Mouse (Mus musculus) hematopoietic stem cell, adult 5-6 weeks (primary cell): ENCODE data around the gene Pan2. TPM values are rescaled to one million over a fixed set of nuclear protein-coding genes. Genes with fewer than 3 reads are reported as not detected.
"Not testable (repeated sequence)": the region's sequence is repeated elsewhere in the genome, so short reads cannot be mapped to it uniquely, and the experiment has no call there.

Experiments
- ATAC-seq, 2 experiments: fragments of 125-278 bp in 1 of 2; replicated peaks in 1 of 2; 2 replicates each; pipeline ENCODE4 v1.8.0; 2016 to 2017; ENCODE audit warnings: inconsistent platforms in 2 of 2, mild to moderate bottlenecking in 2 of 2, moderate number of reproducible peaks in 2 of 2, low read depth in 1 of 2, moderate TSS enrichment in 1 of 2; ENCODE audit not compliant: low FRiP score in 2 of 2, poor library complexity in 2 of 2, severe bottlenecking in 2 of 2, insufficient read depth in 1 of 2, low TSS enrichment in 1 of 2
- total RNA-seq: library from RNA; stranded (forward); fragments of 172-1452, 232-1000 nt; gene quantifications from 2 replicates; pipeline ENCODE4 v1.2.3, GENCODE M21; 2017

Gene Pan2
- total RNA-seq, result 12.7 and 16.9 TPM in 2 replicates

DNA sequence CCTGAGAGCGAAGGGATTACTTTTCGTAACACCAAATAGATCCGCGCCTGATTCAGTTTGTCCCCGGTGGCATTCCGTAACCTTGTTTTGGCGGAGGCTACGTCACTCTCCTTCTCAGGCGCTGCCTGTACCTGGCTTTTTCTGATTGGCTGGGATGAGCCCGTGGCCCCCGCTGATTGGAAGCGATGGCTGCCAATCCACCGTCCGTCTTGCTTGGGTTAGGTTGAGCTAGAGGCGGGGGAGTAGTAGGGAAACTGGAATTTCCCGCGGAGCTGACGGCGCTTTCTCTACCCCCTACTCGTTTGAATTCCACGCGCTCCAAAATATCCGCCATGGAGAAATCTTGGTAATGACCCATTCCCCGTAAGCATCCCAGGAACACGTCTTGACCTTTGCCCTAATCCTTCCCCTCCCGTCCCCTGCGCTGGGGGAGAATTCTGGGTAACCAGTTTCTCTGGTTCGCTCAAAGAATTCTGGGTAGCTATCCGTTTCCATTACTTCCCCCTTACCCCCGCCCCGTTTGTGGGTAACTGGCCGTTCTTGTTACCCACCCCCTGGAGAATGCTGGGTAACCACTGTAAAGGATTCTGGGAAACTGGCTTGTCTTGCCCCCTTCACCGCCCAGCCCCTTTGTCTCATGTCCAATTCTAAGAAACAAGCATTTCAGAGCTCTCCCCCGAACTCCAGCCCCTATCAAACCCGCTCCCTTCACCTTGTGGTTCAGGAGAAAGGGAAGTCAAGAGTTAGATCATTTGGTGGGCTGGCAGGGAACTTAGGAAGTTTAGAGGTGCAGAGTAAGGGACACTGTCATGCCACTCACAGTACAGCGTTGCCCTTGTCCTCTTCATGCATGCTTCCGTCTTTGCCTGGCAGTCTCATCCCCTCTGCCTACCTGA is at the start of gene Pan2:
Gene Pan2 (plus strand): TSS at position 210 of the 896 bp plus-strand sequence.
- peak; percentile 97 for ATAC-seq

DNA sequence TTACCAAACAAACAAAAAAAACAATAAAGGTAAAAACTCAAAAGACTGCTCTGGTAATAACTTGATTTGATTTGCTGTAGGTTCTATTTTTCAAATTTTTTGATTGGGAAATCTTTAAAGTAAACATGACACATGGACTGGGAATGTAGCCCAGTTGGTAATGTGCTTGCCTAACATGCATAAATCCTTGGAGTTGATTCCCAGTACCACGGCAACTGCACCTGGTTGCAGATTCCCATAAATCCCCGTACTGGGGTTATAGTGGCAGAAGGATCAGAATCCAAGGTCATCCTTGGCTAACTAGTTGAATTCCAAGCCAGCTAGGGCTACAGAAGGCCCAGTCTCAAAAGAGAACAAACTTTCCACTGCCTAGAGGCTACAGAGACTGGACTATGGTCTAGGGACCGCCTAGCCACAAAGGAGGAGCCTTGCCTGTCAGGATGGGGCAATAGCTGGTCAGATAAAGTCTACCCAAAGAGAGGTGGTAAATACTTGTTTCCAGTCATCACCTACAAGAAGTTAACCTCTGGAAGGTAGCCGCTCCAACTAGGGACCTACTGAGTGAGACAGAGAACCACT is 49.4 kb upstream of the Pan2 start, which contains the start of gene Apon:
Gene Apon (plus strand): TSS at position 420 of the 579 bp plus-strand sequence.
- ATAC-seq, result no peak

DNA sequence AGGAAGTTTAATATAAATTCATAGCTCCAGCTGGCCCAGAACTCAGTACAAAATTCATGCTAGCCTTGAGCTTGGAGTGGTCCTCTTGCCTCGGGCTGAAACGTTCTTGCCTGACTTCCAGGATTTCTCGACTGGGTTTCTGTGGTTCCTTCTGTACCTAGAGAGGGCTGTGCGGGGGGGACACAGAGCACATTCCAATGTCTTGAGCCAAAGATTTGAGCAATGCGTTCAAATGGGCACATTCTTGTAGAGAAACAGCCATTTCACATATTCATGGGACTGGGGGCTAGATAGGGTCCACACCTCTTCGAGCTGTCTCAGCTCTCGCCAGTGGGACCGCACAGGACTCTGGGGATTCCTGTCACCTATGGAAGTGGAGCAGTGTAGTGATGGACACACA is 47.2 kb upstream of the Pan2 start:
- no peak for ATAC-seq

DNA sequence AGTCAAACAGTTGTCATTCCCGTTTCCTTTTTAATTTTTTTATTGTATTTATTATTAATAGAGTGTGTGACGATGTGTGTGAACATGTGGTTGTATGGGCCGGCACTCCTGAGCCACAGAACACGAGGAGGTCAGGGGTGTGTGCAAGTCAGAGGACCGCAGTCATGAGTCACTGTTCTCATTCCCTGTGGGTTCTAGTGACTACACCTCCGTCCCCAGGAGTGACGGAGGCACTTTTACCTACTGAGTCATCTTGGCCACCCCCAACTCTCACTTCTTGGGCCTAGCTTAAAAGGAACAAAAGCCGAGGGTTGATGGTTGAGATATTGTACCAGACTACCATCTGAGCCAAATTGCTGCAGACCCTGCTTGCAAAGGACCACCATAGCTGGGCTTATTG is 46.8 kb upstream of the Pan2 start:
- no peak for ATAC-seq

DNA sequence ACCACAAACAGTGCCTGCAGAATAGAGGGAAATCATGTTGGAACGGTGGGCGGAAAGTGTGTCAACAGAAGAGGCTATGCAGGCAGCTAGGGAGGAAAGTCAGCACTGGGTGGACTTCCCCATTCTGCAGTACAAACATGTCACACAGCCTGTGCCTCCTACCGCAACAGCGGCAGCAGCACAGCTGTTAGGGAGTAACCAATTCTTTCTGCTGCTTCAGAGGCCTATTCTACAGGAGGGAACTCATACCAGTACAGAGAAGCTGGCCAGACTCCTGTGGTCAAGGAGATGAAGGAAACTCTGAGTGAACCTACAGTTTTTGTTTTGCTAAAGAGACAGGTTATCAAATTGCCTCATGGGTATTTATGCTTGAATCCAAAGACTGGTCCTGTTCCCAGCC is 44.2 kb upstream of the Pan2 start:
- peak; percentile 97 to 98 for ATAC-seq

DNA sequence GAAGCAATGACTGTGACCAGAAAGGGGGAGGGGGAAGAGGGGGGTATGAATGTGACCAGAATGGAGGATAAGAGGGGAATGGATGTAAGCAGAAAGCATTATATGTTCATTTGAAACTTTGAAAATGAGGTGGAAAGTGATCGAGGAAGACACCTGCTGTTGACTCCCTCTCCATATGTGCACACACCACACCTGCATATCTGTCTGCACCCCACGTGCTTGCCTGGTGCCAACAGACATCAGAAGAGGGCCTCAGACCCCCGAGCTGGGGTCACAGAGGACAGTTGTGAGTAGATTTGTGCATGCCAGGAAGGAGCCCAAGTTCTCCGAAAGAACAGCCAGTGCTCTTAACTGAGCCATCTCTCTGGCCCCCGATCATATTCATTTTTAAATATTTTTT is 43.2 kb upstream of the Pan2 start:
- ATAC-seq, result no peak

DNA sequence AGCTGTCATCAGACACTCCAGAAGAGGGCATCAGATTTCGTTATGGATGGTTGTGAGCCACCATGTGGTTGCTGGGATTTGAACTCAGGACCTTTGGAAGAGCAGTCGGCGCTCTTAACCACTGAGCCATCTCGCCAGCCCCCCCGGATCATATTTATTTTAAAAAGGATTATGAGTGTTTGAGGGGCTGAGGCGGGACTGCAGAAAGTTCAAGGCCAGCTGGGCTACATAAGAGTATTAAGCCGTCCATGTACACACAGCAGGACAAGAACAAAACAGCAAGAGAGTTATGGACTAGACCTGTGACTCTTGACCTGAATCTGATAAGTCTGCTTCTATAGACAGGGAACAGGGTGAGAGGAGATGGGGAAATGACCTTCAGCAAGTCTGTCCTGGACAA is 42.8 kb upstream of the Pan2 start:
- not testable (repeated sequence) for ATAC-seq

DNA sequence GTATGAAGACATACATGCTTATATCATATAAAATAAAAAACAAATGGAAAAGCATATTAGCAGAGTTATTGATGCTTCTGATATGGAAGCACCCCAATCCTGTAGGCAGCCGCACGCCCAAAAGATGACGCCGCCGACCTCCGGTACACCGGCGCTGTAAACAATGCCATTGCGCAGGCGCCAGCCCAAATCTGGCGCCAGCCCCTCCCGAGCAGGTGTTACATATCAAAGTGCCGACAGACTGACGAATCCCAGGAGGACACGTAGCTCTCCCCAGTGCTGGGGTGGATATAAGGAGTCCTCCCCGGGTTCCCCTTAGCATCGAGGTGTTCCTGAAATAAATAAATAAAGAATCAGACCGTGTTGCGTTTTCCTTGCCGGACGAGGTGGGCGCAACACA is 40.8 kb upstream of the Pan2 start:
- ATAC-seq, result no peak

DNA sequence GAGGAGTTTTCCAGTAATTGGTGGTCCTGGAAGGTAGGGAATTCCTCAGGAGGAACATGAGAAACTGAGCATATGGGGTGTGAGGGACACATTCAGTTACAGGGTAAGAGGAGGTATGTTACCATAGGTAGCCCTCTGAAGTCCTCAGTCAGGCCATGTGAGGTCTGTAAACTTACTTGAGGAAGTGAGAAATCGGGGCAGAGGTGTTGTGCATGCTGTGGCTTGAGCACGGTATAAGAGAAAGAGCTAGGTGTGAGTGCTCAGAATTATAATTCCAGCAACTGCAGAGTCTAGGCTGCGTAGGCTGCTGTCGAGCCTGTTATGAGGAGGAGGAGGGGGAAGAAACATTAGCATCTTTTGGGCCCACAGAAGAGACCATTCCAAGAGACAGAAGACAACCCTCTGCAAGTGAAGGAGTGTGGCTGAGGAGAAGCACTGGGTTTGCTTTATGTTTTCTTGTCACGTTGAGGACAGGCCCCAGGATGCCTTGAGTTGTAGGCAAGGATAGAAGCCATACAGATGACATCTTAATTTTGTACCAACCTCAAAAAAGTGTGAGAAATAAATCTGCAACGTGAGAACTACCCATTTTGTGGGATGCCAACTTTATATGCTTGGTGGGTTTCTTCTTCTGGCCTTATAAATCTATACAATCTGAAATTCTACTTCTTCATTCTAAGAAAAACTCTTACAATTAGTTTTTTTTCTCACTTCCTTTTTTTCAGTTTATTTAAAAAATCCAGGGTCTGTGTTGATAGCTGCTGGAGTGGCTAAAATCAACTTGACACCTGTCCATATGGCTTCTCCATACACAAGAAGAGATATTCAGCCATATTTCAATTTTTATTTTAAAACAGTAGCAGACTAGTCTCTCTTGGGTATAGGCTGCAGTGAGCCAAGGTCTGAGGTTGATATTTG is 39.5 kb upstream of the Pan2 start:
- no peak for ATAC-seq

DNA sequence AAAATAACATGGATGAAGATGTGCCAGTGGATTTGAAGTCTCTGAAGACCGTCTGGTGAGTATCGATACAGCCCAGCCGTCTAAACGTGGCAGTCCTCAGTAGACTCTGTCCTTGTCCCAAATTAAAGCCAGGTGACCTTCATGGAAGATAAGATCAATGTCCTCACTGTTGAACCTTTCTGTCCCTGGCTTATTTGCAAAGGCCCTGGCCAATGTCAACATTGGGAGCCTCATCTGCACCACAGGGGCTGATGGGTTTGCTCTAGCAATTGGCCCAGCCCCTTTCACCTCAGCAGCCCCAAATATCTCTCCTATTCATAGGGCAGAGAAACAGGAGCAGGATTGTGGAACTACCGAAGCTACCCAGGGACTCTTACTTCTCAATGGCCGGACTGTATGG is 34.8 kb upstream of the Pan2 start, which contains the start of gene Apof:
Gene Apof (plus strand): TSS at position 301 of the 400 bp plus-strand sequence.
- ATAC-seq, result no peak

DNA sequence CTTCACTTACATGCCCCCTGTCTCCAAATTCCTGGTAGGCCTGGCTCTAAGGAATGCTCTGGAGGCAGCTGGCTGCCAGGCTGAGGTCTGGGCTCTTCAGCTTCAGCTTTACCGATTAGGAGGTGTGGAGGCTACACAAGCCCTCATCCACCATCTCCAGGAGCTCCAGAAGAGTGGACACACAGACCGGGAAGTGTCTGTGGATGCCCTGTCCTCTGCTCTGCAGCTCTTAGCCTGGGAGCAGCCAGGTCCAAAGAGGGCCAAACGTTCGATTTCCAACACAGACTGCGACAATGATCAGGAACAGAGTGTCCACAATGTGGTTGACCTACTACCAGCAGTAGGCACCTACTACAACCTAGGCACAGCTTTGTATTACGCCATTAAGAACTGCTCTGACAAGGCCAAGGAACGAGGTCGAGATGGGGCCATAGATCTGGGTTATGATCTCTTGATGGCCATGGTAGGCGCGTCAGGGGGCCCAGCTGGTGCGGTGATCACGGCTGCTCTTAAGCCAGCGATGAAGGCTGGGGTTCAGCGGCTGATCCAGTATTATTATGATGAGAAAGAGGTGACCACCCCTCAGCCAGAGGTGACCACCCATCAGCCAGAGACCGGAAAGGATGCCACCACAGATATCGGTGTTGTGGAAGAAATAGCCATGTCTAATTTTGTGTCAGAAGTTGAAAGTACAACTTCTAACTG is 33.8 kb upstream of the Pan2 start:
- no peak for ATAC-seq

DNA sequence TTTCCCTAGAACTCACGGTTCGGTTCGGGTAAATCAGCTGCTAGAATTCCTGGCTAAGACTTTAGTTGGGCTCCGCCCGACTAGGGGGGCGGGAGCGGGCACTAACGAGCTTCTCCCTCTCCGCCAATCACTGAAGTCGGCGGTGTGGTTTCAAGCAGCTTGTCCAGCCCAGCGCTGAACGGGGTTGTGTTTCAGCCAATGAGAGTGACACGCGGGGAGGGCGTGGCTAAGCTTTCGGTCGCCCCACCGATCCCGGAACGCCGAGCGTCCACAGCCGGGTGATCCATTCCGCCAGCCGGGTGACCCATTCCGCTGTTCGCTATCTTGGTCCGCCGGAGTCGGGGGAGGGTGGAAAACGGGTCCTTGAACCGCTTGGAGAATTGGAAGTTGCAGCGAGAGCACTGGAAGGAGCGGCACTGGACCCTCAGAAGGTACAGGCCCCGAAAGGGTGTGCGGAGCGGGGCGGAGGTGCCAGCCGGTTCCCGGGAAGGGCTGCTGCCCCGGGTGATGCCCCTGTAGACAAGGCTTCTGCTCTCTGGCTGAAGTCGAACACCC is 32.8 kb upstream of the Pan2 start, which contains the start of gene Stat2:
Gene Stat2 (plus strand): TSS at position 273 of the 555 bp plus-strand sequence.
- ATAC-seq, result peak; percentile 100

DNA sequence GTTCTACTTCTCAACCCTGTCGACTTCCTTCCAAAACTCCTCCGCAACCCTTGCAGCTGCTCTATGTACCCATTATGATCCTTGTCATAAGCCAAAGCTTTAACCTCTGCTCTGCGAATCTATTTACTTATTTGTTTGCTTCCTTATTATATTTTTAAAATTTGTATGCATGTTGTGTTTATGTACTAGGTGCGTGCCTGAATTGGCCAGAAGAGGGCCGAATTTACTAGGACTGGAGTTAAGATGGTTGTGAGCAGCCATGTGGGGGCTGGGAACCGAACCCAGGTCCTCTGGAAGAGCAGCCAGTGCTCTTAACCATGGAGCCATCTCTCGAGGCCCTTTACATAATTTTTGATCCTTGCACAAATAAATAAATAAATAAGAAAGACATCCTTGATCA is 32.3 kb upstream of the Pan2 start:
- ATAC-seq, result no peak

DNA sequence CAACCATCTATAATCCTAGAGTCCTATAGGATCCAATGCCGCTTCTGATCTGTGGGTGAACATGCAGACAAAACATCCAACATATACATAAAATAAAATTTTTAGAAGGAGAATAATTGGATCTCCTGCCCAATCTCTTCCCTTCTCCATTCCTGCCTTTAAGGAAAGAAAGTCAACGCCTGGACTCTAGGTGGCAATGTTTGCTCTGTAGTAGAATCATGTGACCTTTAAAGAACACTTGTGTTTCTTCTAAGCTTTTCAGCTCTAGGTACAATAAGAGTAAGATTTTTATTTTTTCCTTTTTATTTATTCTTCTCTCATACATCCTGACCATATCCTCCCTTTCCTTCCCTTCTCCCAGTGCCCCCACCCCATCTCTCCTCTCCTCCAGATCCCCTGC is 31.3 kb upstream of the Pan2 start:
- ATAC-seq, result no peak

DNA sequence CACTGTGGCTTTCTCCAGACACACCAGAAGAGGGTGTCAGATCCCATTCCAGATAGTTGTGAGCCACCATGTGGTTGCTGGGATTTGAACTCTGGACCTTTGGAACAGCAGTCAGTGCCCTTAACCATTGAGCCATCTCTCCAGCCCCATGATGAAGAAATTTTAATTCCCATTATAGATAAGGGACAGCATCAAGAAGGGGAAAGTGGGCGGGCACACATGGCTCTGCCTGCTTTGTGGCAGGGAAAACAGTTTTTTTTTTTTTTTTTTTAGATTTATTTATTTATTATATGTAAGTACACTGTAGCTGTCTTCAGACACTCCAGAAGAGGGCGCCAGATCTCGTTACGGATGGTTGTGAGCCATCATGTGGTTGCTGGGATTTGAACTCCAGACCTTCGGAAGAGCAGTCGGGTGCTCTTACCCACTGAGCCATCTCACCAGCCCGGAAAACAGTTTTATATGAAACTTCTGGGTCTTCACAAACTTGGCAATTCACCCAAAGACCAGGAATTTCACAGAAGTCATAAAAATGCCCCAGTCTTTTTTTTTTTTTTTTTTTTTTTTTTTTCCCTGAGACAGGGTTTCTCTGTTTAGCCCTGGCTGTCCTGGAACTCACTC is 30.2 kb upstream of the Pan2 start:
- ATAC-seq, result not testable (repeated sequence)

DNA sequence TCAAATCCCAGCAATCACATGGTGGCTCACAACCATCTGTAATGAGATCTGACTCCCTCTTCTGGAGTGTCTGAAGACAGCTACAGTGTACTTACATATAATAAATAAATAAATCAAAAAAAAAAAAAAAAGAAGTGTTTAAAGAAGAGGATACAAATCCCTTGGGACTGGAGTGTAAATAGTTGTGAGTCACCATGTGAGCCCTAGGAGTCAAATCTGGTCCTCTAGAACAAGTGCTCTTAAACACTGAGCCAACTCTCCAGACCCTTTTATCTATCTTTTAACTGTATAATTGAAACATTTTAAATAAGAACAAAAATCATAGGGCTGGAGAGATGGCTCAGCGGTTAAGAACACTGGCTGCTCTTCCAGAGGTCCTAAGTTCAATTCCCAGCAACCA is 27.8 kb upstream of the Pan2 start:
- not testable (repeated sequence) for ATAC-seq
